25 mouse cellular contexts compared by ENCODE assay signal in the genomic region with DNA sequence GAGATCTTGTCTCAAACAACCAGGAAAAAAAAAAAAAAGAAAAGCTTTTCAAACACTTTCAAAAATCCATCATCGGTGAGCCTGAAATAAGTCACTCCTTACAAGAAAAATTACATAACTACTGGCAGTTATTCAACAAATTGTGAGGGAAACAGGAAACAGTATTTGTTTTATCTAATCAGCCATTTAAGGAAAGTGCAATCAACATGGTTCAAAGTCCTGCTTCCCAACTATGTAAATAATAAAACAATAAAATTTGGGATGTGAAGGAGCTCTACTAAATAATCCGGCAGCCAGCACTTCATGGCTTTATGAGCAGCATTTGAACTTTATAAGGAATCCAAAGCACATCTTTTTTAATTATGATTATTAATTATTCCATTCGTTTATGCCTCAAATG. TPM values are rescaled to one million over a fixed set of nuclear protein-coding genes. Genes with fewer than 3 reads are reported as not detected.
"Had no signal": no experiment of that assay in that cellular context is flagged by ENCODE, and none has a peak within 500 bp of the region (broad histone marks: within the 10 kb centered on the region; RNA-seq: fewer than 3 reads in every experiment).

No protein-coding gene starts in this region.

- H3K4me2 ChIP-seq: liver, embryonic 11.5 days had no signal

- DNase-seq: kidney, adult 18-20 months; kidney, adult 9 months; kidney, postnatal 36 days; layer of hippocampus, postnatal 36 days; lung, adult 2 months; lung, postnatal 14 days; midbrain, embryonic 14.5 days; thymus, adult 2 months; thymus, postnatal 14 days; thymus, postnatal 4 days had no signal

- H3K36me3 ChIP-seq: midbrain, embryonic 10.5 days had no signal

- H3K9ac ChIP-seq: liver, embryonic 14.5 days had no signal

- H3K4me1 ChIP-seq: midbrain, embryonic 10.5 days had no signal

- H3K9me3 ChIP-seq: megakaryocyte, embryonic 14.5 days; midbrain, embryonic 10.5 days had no signal

- ATAC-seq: inflammation-experienced regulatory T-cells, adult 6 months had no signal

- H3K4me3 ChIP-seq: left cerebral cortex, adult 2 months; megakaryocyte, embryonic 14.5 days; midbrain, embryonic 10.5 days had no signal

- H3K27ac ChIP-seq: left cerebral cortex, adult 2 months; liver, embryonic 14.5 days; midbrain, embryonic 10.5 days; stomach, postnatal 0 days had no signal

RNA-seq across cellular contexts. Expression of a gene that starts 24.1 kb away (rescaled TPM):
- total RNA-seq: layer of hippocampus, adult 8-10 months; layer of hippocampus, postnatal 10 days; layer of hippocampus, postnatal 36 days; left cerebral cortex, adult 2 months; left cerebral cortex, postnatal 10 days; left cerebral cortex, postnatal 36 days had no signal
- polyA plus RNA-seq: inflammation-experienced regulatory T-cells, adult 6 months; limb, embryonic 11.5 days; liver, embryonic 11.5 days; liver, embryonic 14.5 days; lung, adult 2 months; midbrain, embryonic 10.5 days; midbrain, embryonic 14.5 days; midbrain, postnatal 0 days; neural tube, embryonic 11.5 days; neural tube, embryonic 14.5 days; thymus, adult 2 months had no signal
